Mouse (Mus musculus) ES-E14 (cell line): ENCODE data around the gene Ptp4a2.

ENCODE experiments used
- CHD2 ChIP-seq: IDR thresholded peaks from 2 replicates; pipeline ENCODE4 v1.6.1; 2014; ENCODE audit warnings: mild to moderate bottlenecking, low read depth, low read length, inconsistent platforms
- MAFK ChIP-seq: IDR thresholded peaks from 2 replicates; pipeline ENCODE4 v1.6.1; 2014; ENCODE audit warnings: mild to moderate bottlenecking, low read depth, low read length, inconsistent platforms; ENCODE audit not compliant: insufficient read depth
- ZC3H11A ChIP-seq: IDR thresholded peaks from 2 replicates; pipeline ENCODE4 v1.6.1; 2012; ENCODE audit warnings: low read depth, mild to moderate bottlenecking, inconsistent platforms, low read length, borderline replicate concordance
- ZNF384 ChIP-seq: IDR thresholded peaks from 2 replicates; pipeline ENCODE4 v1.6.1; 2012; ENCODE audit warnings: low read depth, low read length, inconsistent platforms

GRCm38 (mm10) chr4:129821087-129821616 is 10.1 kb downstream of the Ptp4a2 start:
- TF ChIP-seq MAFK (no peak), CHD2 (no peak), ZNF384 (peak; percentile 18; the same call in 1 of the 2 replicates), ZC3H11A (no peak)
